Mouse (Mus musculus) heart, embryonic 16.5 days (tissue): Measurements from ENCODE around the gene Ext2. TPM values are rescaled to one million over a fixed set of nuclear protein-coding genes. Genes with fewer than 3 reads are reported as not detected.

Experiments used
- ATAC-seq: fragments of 200-750 bp; cut with Nextera tagmentation; replicated peaks from 2 replicates; pipeline ENCODE4 v1.8.0; 2017; ENCODE audit warnings: moderate number of reproducible peaks; ENCODE audit not compliant: insufficient read depth, low FRiP score; ENCODE audit errors: extremely low read depth
- H3K27ac ChIP-seq: fragments of 300-500 bp; sonication (generic); 2 replicates; pipeline ENCODE4 v1.5.1; 2014; ENCODE audit warnings: mild to moderate bottlenecking, low read length, control low read depth, moderate library complexity
- H3K27me3 ChIP-seq: fragments of 300-500 bp; sonication (generic); 2 replicates; pipeline ENCODE4 v1.6.1; 2014; ENCODE audit warnings: low read length, mixed read lengths; ENCODE audit not compliant: control insufficient read depth, insufficient read depth
- H3K36me3 ChIP-seq: fragments of 300-500 bp; sonication (generic); 2 replicates; pipeline ENCODE4 v1.6.1; 2014; ENCODE audit not compliant: control insufficient read depth, insufficient read depth
- H3K4me1 ChIP-seq: fragments of 300-500 bp; sonication (generic); 2 replicates; pipeline ENCODE4 v1.6.1; 2014; ENCODE audit warnings: low read length, mixed read lengths; ENCODE audit not compliant: control insufficient read depth, insufficient read depth
- H3K4me2 ChIP-seq: fragments of 300-500 bp; sonication (generic); 2 replicates; pipeline ENCODE4 v1.6.1; 2014; ENCODE audit warnings: low read depth, mild to moderate bottlenecking, control low read depth, low read length
- H3K4me3 ChIP-seq: fragments of 300-500 bp; sonication (generic); 2 replicates; pipeline ENCODE4 v1.5.1; 2014; ENCODE audit warnings: mild to moderate bottlenecking, control low read depth, low read length
- H3K9ac ChIP-seq: fragments of 300-500 bp; sonication (generic); 2 replicates; pipeline ENCODE4 v1.6.1; 2014; ENCODE audit warnings: low read length, control low read depth
- H3K9me3 ChIP-seq: fragments of 300-500 bp; sonication (generic); replicated peaks from 2 replicates; pipeline ENCODE4 v1.6.1; 2016; ENCODE audit warnings: low read length; ENCODE audit not compliant: control insufficient read depth
- WGBS: fragments of 180-500 bp; shearing (Covaris S2); extraction: QIAGEN DNeasy Blood & Tissue Kit; methylation state at CpG from one replicate; pipeline ENCODE4 v1.1.7; 2014; 5-methylcytosine and 5-hydroxymethylcytosine counted together
- polyA plus RNA-seq: library from polyadenylated mRNA; unstranded; fragments of >200 nt; fragmentation: Nextera tagmentation; extraction: Ambion mirVana; gene quantifications from 2 replicates; pipeline ENCODE4 v1.2.1, GENCODE M21; 2015

Gene Ext2
- polyA plus RNA-seq, 1 experiment from 2014 or later: 70.1 TPM

DNA sequence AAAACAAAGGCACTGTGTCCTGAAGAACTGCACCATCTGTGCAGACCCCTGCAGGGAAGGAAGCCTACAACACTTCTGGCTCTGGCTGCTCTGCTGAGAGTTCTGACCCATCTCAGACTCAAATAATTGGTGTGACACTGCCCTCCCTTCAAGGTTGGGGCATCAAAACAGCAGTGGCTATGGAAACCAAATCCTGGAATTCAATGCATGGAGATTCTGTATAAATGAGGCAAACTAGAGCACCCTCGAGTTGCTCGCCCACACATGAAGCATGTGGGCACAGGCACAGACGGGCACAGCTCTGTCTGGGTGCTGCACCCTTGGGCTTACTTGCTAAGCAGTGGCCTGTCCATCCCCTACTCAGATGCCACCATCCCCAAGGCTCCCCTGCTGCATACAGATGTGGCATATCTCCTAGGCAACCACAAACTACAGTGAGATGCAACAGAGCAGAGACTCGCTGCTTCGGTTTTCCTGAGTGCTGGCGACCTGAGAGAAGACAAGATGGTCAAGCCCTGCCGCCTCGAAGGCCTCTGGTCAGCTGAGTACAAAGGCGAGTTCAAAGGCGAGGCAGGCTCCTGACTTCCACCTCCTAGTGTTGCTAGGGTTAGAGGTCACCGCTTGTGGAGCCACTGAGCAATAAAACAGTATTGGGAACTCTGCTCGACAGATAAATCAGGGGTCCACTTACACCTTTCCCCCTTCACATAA lies 37.5 kb downstream of the Ext2 start:
- Histone ChIP-seq H3K36me3 (peaks cover 3% of the 10 kb centered on the region; the same call in 1 of the 2 replicates), H3K9me3 (no peaks in the 10 kb centered on the region), H3K4me3 (no peak overlapping the region), H3K27me3 (no peaks in the 10 kb centered on the region), H3K4me2 (no peak overlapping the region), H3K27ac (no peak overlapping the region), H3K4me1 (peaks cover 7% of the 10 kb centered on the region; the same call in 1 of the 2 replicates), H3K9ac (no peak overlapping the region)
- no peak for ATAC-seq
- WGBS: 64% methylated on average over 12 of the region's 12 CpGs

DNA sequence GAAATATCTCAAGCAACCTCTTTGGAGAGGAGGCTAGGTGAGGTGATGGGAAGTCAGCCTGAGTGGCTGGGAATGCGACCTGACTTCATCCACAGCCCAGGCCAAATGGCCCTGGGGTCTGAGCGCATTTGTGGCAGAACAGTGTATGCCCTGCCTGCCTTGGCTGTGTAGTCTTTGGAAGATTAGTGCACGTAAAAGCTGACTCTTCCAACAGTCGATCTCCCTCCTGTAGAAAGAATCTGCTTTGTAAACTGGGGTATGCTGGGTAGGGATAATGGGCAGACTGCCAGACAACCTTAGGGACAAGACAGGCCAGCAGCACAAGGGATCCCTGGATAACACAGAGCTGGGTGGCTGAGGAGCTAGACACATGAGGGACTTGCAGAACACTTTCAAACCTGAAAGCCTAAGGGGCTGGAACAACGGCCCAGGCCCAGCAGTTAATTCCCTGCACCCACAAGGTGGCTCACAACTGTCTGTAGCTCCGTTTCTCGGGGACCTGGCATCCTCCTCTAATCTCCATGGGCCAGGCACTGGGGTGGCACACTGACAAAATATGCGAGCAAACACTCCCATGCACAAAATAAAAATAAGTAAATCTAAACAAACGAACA lies 38.3 kb downstream of the Ext2 start:
- no peaks in the 10 kb centered on the region for H3K9me3 ChIP-seq
- ATAC-seq: no peak
- H3K27ac ChIP-seq: no peak overlapping the region
- no peaks in the 10 kb centered on the region for H3K27me3 ChIP-seq
- H3K4me3 ChIP-seq: no peak overlapping the region
- H3K36me3 ChIP-seq: peaks cover 3% of the 10 kb centered on the region; the same call in 1 of the 2 replicates
- H3K9ac ChIP-seq: no peak overlapping the region
- WGBS: 73% methylated on average over 9 of the region's 9 CpGs
- no peak overlapping the region for H3K4me2 ChIP-seq
- H3K4me1 ChIP-seq: peaks cover 15% of the 10 kb centered on the region

- no peak overlapping the region for H3K4me2 ChIP-seq
- H3K27ac ChIP-seq: no peak overlapping the region
- 64% methylated on average over 5 of the region's 5 CpGs for WGBS
- no peaks in the 10 kb centered on the region for H3K9me3 ChIP-seq
- ATAC-seq: no peak
- H3K27me3 ChIP-seq: no peaks in the 10 kb centered on the region
- peaks cover 15% of the 10 kb centered on the region for H3K4me1 ChIP-seq
- H3K4me3 ChIP-seq: no peak overlapping the region
- no peak overlapping the region for H3K9ac ChIP-seq
- H3K36me3 ChIP-seq: no peaks in the 10 kb centered on the region
These were observed 39.7 kb downstream of the Ext2 start for GRCm38 (mm10) chr2:93782682-93783081.

DNA sequence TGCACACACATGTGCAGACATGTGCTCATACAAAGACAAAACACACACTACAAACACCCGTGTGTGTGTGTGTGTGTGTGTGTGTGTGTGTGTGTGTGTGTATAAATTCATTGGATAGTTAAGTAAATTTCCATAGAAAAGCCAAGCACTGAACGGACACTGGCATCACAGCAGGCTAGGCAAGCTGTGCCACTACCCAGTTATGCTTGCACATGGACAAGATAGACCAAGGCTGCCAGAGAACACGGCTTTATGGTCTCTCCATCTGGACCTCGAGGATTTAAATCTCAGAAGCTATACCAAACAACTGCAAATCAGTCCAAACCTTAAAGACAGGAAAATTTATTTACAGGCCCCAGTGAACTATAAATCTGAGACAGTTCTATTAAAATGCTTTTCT lies 40.2 kb downstream of the Ext2 start:
- H3K4me1 ChIP-seq: peaks cover 15% of the 10 kb centered on the region
- ATAC-seq: no peak

DNA sequence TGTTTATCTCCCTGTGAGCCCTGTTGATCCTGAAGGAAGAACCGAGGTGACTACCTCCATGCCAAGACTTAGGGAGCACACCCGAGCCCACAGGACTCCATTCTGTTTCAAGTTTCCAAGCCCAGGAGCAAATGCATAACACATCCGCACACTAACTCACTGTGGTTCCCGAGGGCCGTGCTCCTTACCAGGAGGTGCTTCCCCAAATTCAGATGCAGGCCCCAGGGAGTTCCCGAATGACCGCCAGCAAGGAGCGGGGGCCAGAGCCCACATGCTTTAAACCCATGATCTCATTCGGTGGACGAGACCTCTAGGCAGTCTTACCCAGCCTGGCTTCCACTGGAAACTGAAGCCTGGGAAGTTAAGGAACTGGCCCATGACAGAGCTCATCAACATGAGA lies 41.8 kb downstream of the Ext2 start:
- Histone ChIP-seq H3K9ac (no peak overlapping the region), H3K36me3 (no peaks in the 10 kb centered on the region), H3K4me3 (no peak overlapping the region), H3K4me1 (peaks cover 18% of the 10 kb centered on the region), H3K27me3 (no peaks in the 10 kb centered on the region), H3K9me3 (no peaks in the 10 kb centered on the region), H3K4me2 (no peak overlapping the region), H3K27ac (no peak overlapping the region)
- WGBS: 78% methylated on average over 10 of the region's 10 CpGs
- ATAC-seq: no peak

More for the DNA sequence above, 40.2 kb downstream of the Ext2 start:
- 80% methylated on average over 4 of the region's 4 CpGs for WGBS
- no peaks in the 10 kb centered on the region for H3K9me3 ChIP-seq
- H3K4me3 ChIP-seq: no peak overlapping the region
- no peaks in the 10 kb centered on the region for H3K36me3 ChIP-seq
- H3K9ac ChIP-seq: no peak overlapping the region
- H3K27ac ChIP-seq: no peak overlapping the region
- no peaks in the 10 kb centered on the region for H3K27me3 ChIP-seq
- H3K4me2 ChIP-seq: no peak overlapping the region

DNA sequence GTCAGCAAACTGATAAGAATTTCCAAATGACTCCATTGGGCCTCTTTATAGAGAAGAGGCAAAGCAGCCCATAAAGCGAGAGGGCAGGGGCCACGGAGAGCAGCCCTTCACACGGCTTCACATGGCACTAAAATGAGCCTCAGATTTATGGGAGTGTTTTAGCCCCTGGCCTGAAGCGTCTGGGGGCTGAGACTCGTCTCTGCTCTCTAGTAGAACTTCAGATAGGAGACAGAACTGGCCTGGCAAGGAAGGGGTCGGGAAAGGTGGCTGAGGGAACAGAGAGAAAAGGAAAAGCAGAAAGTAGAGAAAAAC lies 42.5 kb downstream of the Ext2 start:
- no peaks in the 10 kb centered on the region for H3K9me3 ChIP-seq
- no peak for ATAC-seq
- H3K27ac ChIP-seq: no peak overlapping the region

GRCm38 (mm10) chr2:93779081-93779896 lies 43.1 kb downstream of the Ext2 start:
- no peak for ATAC-seq
- WGBS: 54% methylated on average over 16 of the region's 16 CpGs
- H3K4me1 ChIP-seq: peaks cover 28% of the 10 kb centered on the region
- no peaks in the 10 kb centered on the region for H3K36me3 ChIP-seq
- no peak overlapping the region for H3K9ac ChIP-seq
- no peak overlapping the region for H3K4me3 ChIP-seq
- no peaks in the 10 kb centered on the region for H3K27me3 ChIP-seq
- H3K4me2 ChIP-seq: no peak overlapping the region
- H3K27ac ChIP-seq: no peak overlapping the region
- H3K9me3 ChIP-seq: no peaks in the 10 kb centered on the region

More for the DNA sequence above, 42.5 kb downstream of the Ext2 start:
- Histone ChIP-seq H3K4me3 (no peak overlapping the region), H3K4me1 (peaks cover 25% of the 10 kb centered on the region), H3K36me3 (no peaks in the 10 kb centered on the region), H3K4me2 (no peak overlapping the region), H3K9ac (no peak overlapping the region), H3K27me3 (no peaks in the 10 kb centered on the region)
- 41% methylated on average over 6 of the region's 6 CpGs for WGBS

DNA sequence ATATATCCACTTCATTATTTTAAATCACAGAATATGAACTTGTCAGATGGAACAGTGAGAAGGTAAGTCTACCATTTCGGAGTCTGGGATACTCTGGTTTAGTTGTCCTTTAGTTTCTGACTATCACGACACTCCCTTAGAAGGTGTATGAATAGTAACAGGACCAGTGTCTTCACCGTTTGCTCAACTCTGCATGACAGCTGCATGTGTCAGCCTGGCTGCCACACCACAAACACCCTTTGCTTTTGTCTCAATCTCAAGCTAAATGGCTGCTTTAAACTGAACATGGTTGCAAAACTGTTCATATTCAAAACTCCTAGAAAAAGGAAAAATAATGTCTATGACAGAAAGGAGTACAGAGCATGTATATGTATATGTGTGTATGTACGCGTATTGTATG lies 43.8 kb downstream of the Ext2 start:
- ATAC-seq: no peak
- Histone ChIP-seq H3K4me2 (no peak overlapping the region), H3K27ac (no peak overlapping the region), H3K4me1 (peaks cover 26% of the 10 kb centered on the region), H3K9me3 (no peaks in the 10 kb centered on the region), H3K36me3 (no peaks in the 10 kb centered on the region), H3K27me3 (no peaks in the 10 kb centered on the region), H3K4me3 (no peak overlapping the region), H3K9ac (no peak overlapping the region)
- 86% methylated on average over 5 of the region's 5 CpGs for WGBS

DNA sequence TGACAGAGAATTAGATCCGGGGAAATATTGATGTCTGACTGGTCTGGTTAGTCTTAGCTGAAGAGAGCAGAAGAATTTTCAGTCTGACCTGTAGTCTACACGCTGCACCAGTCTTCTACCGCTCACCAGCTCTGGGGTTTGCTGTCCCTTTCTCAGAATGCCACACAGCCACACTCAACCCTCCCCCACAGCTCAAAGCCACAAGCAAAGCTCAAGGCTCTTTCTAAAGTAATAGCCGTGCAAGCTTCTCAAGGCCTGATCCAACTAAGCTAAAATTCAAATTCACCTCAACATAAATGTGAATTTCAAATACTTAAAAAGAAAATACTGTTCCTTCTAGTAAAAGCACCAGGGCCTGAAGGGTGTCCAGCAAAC lies 45.3 kb downstream of the Ext2 start:
- H3K9ac ChIP-seq: no peak overlapping the region
- H3K4me1 ChIP-seq: peaks cover 29% of the 10 kb centered on the region
- H3K27ac ChIP-seq: no peak overlapping the region
- H3K27me3 ChIP-seq: no peaks in the 10 kb centered on the region
- 71% methylated on average over 4 of the region's 4 CpGs for WGBS
- H3K36me3 ChIP-seq: no peaks in the 10 kb centered on the region
- no peak overlapping the region for H3K4me2 ChIP-seq
- no peak overlapping the region for H3K4me3 ChIP-seq
- no peaks in the 10 kb centered on the region for H3K9me3 ChIP-seq
- no peak for ATAC-seq
